Comparison of ENCODE assay signal across 7 mouse cellular contexts in the genomic region with DNA sequence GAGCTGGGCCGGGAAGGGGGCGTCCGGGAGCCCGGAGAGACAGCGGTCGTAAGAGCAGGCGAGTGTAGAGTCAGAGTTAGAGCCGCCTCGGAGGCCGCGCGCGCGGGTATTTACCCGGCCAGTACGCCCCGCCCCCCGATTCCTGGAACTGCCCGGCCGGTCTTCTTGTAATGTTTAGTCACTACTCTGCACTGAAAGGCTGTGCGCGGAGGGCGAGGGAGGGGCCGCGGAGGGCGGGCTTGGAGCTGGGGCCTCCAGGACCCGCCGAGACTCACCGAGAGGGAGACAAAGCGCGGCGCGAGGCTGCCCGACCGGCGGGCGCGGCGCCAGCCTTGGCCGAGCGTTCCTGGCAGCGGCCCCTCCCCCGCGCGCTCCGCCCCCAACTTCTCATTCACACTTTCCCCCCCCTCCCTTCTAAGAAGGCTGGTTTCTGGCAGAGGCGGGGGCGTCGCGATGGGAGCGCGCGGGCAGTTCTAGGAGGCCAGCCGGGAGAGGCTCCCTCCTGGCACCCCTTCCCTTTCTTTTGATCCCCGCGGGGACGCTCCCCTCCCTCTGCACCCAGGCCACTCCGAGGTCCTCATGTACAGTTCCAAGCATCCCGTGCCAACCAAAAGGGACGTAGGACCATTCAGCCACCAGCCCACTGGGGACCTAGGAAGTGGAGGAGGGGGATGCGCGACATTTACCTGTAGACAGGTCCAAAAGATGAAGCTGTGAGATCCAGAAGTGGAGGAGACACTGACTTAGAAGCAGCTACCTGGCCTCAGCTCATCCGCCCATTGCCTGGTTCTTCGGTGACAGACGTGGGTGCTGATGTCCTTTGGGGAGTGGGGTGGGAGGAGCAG. TPM values are rescaled to one million over a fixed set of nuclear protein-coding genes. Genes with fewer than 3 reads are reported as not detected.
DNase-seq lines count a peak whose midpoint lies in the region; ATAC-seq lines count a peak whose summit lies in the region.

No protein-coding gene starts in this region.

- H3K9ac ChIP-seq in intestine, embryonic 16.5 days (ENCODE audit: low read depth, low read length): peak overlapping the region; percentile 95

- intact Hi-C loops in gastrocnemius, postnatal 36 days (cut with DNase I): loop anchor here (5.0 kb wide), 2 partner anchors 37 to 97 kb away; a partner anchor contains a TSS
- intact Hi-C loops in left cerebral cortex, postnatal 25 days (cut with DNase I): loop anchor here (1.0 to 2.0 kb wide), 2 partner anchors 37 to 97 kb away; a partner anchor contains a TSS

- H3K27me3 ChIP-seq in intestine, embryonic 16.5 days (replicated peaks; ENCODE audit: control insufficient read depth, insufficient read depth, low read length): no peaks in the 10 kb centered on the region

- ATAC-seq in intestine, embryonic 16.5 days: peak; percentile 93

- H3K36me3 ChIP-seq in intestine, embryonic 16.5 days (ENCODE audit: control insufficient read depth, insufficient read depth, low read length): peaks cover 3% of the 10 kb centered on the region; the same call in 1 of the 2 replicates

- peak overlapping the region; percentile 94 for H3K4me2 ChIP-seq in intestine, embryonic 16.5 days (ENCODE audit: low read depth, low read length)

- peak overlapping the region; percentile 98 for H3K27ac ChIP-seq in intestine, embryonic 16.5 days (ENCODE audit: low read length)

- peaks cover 47% of the 10 kb centered on the region for H3K4me1 ChIP-seq in intestine, embryonic 16.5 days (ENCODE audit: control insufficient read depth, insufficient read depth, low read length)

- DNase-seq in adrenal gland, adult 8-10 months: peak; percentile 98
- DNase-seq in embryo, embryonic 11.5 days (ENCODE audit: low read depth, low spot score): peak; percentile 91
- DNase-seq in gastrocnemius, postnatal 36 days: peak; percentile 93 to 97
- DNase-seq in left cerebral cortex, postnatal 25 days (ENCODE audit: low spot score in 2 of 2): peak; percentile 88 to 90
- peak; percentile 95 for DNase-seq in mesoderm, embryonic 11.5 days (ENCODE audit: low read depth, low spot score)
- peak; percentile 93 for DNase-seq in skeletal muscle tissue, adult 2 months (ENCODE audit: low read depth, low spot score)

- WGBS in intestine, embryonic 16.5 days: under 1% methylated on average over 63 of the region's 65 CpGs

- peak overlapping the region; percentile 87 for H3K4me3 ChIP-seq in intestine, embryonic 16.5 days (ENCODE audit: low read length)

- H3K9me3 ChIP-seq in intestine, embryonic 16.5 days (ENCODE audit: control insufficient read depth, low read length): no peaks in the 10 kb centered on the region

RNA-seq across cellular contexts. Expression of a gene that starts 0.5 kb away (rescaled TPM):
- 10 to 100 TPM in 1 of 4 experiments, 1 to 10 TPM in 3; 4.4 to 14.6 (median 5.4) TPM for total RNA-seq in adrenal gland, adult 8-10 months (2022)
- 1 to 10 TPM; 1.8 to 4.7 TPM for total RNA-seq in gastrocnemius, postnatal 36 days (2021)
- polyA plus RNA-seq in intestine, embryonic 16.5 days (2015; fragmentation: Nextera tagmentation; extraction: Ambion mirVana): 18.9 and 21.2 TPM in 2 replicates
- total RNA-seq in left cerebral cortex, postnatal 25 days (2021): 1 to 10 TPM; 3.8 to 4.3 TPM

RNA-seq across cellular contexts. Expression of a gene that starts 16.8 kb away (rescaled TPM):
- 10 to 100 TPM; 52.7 to 76.9 (median 68.2) TPM for total RNA-seq in adrenal gland, adult 8-10 months (2022)
- total RNA-seq in gastrocnemius, postnatal 36 days (2021): 10 to 100 TPM; 17.9 to 18.9 TPM
- 33.9 and 35.7 TPM in 2 replicates for polyA plus RNA-seq in intestine, embryonic 16.5 days (2015; fragmentation: Nextera tagmentation; extraction: Ambion mirVana)
- 10 to 100 TPM; 85.6 to 88.1 TPM for total RNA-seq in left cerebral cortex, postnatal 25 days (2021)

Comparison
In these comparisons a context has a peak if more than half of its experiments do, and no peak if none do; other contexts are left out.
1. Peak in every context shown above with its lines: DNase-seq, ATAC-seq, H3K4me3 ChIP-seq and H3K27ac ChIP-seq.